Mouse (Mus musculus) olfactory bulb, adult 2 months (tissue): ENCODE data around the gene Hist1h3g. TPM values are rescaled to one million over a fixed set of nuclear protein-coding genes. Genes with fewer than 3 reads are reported as not detected.
"Not testable (repeated sequence)": the region's sequence is repeated elsewhere in the genome, so short reads cannot be mapped to it uniquely, and the experiment has no call there.

ENCODE experiments used
- H3K27ac ChIP-seq: fragments of 200-500 bp; 2 replicates; pipeline ENCODE4 v1.5.1; 2012; ENCODE audit warnings: low read depth, low read length; ENCODE audit not compliant: insufficient read depth
- H3K4me1 ChIP-seq: fragments of 200-500 bp; 2 replicates; pipeline ENCODE4 v1.6.1; 2012; ENCODE audit warnings: low read length; ENCODE audit not compliant: control insufficient read depth, insufficient read depth
- H3K4me3 ChIP-seq: fragments of 200-500 bp; 2 replicates; pipeline ENCODE4 v1.5.1; 2012; ENCODE audit warnings: mild to moderate bottlenecking, low read depth, low read length, moderate library complexity; ENCODE audit not compliant: insufficient read depth
- CTCF ChIP-seq: fragments of 200-500 bp; IDR thresholded peaks from 2 replicates; pipeline ENCODE4 v1.5.1; 2012; ENCODE audit warnings: low read depth, mild to moderate bottlenecking, low read length, moderate library complexity; ENCODE audit not compliant: insufficient read depth
- POLR2A ChIP-seq: fragments of 200-500 bp; IDR thresholded peaks from 2 replicates; pipeline ENCODE4 v1.6.1; 2012; ENCODE audit warnings: mild to moderate bottlenecking, low read depth, low read length, moderate library complexity; ENCODE audit not compliant: insufficient read depth
- WGBS: fragments of 180-500 bp; shearing (Covaris S2); methylation state at CpG from one replicate; pipeline ENCODE4 v1.1.7; 2018; 5-methylcytosine and 5-hydroxymethylcytosine counted together
- polyA plus RNA-seq: library from polyadenylated mRNA; stranded (reverse); fragments of >200 nt; gene quantifications from 2 replicates; pipeline ENCODE4 v1.2.4, GENCODE M21; 2012; ENCODE audit warnings: low replicate concordance; ENCODE audit not compliant: missing spikeins, insufficient read depth, insufficient read length

Gene Hist1h3g
- polyA plus RNA-seq, 1 experiment = not detected

- TF ChIP-seq POLR2A (no peak), CTCF (no peak)
- peaks cover 6% of the 10 kb centered on the region for H3K4me1 ChIP-seq
- under 1% methylated on average over 18 of the region's 18 CpGs for WGBS
- H3K4me3 ChIP-seq = peak within 1 kb of the TSS; percentile 67
- H3K27ac ChIP-seq = peak within 1 kb of the TSS; percentile 82
Measured at GRCm38 (mm10) chr13:23575271-23575851, 40.1 kb downstream of the Hist1h3g start, which contains the start of gene Hist1h3d. TSS of gene Hist1h3d (plus strand) at chr13:23575763.

DNA sequence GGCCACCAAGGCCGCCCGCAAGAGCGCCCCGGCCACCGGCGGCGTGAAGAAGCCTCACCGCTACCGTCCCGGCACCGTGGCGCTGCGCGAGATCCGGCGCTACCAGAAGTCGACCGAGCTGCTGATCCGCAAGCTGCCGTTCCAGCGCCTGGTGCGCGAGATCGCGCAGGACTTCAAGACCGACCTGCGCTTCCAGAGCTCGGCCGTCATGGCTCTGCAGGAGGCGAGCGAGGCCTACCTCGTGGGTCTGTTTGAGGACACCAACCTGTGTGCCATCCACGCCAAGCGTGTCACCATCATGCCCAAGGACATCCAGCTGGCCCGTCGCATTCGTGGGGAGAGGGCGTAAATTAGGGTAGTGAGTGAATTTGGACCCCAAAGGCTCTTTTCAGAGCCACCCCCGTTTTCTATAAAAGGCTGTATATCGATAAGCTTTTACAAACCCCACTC, 40.7 kb downstream of the Hist1h3g start:
- H3K4me1 ChIP-seq = not testable (repeated sequence)
- WGBS = 2% methylated on average over 15 of the region's 40 CpGs
- Histone ChIP-seq H3K4me3 (peak overlapping the region; percentile 67), H3K27ac (peak overlapping the region; percentile 82)

DNA sequence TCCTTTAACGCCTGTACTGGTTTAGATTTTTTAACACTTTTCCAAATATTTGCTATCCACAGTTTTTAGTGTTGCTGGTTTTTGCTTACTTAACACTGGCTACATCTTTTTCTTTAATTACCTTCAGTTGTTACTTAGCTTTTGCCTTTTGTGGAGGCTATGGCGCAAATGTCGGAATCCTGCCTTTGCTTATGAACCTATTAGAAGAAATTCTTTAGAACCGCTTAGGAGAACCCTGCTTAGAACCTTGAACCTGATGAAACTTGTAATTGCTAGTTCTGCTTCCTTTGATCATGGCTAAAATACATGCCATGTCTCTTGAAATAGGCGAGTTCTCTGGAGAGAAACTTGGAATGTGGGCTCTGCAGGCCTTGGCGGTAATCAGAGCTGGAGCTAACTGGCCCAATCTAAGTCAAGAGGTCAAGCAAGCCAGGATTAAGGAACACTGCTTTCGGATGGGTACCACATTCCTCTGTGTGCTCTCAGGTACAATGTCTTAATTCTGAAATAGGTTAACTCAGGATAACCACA, 41.2 kb downstream of the Hist1h3g start:
- Histone ChIP-seq H3K4me3 (peak overlapping the region; percentile 14; the same call in 1 of the 2 replicates), H3K4me1 (peaks cover 6% of the 10 kb centered on the region), H3K27ac (no peak overlapping the region)
- TF ChIP-seq POLR2A (no peak), CTCF (no peak)
- 26% methylated on average over 7 of the region's 7 CpGs for WGBS

GRCm38 (mm10) chr13:23576906-23577639, 41.9 kb downstream of the Hist1h3g start:
- no peak overlapping the region for H3K27ac ChIP-seq
- H3K4me3 ChIP-seq = no peak overlapping the region
- TF ChIP-seq CTCF = no peak
- TF ChIP-seq POLR2A = no peak
- peaks cover 6% of the 10 kb centered on the region for H3K4me1 ChIP-seq
- WGBS = 52% methylated on average over 6 of the region's 6 CpGs

DNA sequence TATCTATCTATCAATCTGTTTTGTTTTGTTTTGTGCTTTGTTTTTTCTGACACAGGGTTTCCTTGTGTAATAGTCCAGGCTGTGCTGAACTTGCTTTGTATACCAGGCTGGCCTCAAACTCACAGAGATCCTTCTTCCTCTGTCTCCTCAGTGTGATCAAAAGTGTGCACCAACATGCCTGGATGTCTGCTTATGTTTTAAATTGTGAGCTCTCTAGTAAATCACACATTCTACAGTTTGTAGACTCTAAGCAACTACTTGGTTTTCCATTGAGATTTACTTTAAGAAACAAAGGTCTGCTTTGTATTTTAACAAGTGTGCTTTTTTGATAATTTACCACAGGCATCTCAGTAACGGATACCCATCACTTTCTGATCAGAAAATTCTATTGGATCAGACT, 42.6 kb downstream of the Hist1h3g start:
- no peak overlapping the region for H3K27ac ChIP-seq
- 92% methylated on average over 1 of the region's 1 CpGs for WGBS
- no peak overlapping the region for H3K4me3 ChIP-seq
- peaks cover 8% of the 10 kb centered on the region for H3K4me1 ChIP-seq
- TF ChIP-seq CTCF = no peak
- TF ChIP-seq POLR2A = no peak

DNA sequence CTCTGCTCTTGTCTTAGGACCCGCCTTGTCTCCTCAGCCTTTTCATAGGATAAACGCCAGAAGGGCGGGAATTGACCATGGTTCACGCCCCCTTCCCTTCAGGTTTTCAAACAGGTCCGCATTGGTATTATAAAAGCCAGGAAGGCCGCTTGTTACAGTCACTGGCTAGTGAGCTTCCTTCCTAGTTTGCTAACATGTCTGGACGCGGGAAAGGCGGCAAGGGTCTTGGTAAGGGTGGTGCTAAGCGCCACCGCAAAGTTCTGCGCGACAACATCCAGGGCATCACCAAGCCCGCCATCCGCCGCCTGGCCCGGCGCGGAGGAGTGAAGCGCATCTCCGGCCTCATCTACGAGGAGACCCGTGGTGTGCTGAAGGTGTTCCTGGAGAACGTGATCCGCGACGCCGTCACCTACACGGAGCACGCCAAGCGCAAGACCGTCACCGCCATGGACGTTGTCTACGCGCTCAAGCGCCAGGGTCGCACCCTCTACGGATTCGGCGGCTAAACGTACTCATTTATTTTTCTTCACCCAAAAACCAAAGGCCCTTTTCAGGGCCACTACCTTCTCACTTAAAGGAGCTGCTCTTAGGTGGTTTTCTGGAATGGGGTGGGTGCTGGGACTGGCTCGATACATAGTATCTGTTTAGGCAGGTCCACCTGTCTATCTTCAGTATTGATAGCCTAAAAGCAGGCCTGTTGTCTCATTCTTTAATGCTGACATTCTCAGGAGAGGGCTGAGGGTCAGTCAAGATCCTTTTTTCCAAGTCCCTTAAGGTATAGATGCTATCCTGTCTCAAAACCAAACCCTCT, 46.4 kb downstream of the Hist1h3g start, which contains the start of gene Hist1h4d:
Gene Hist1h4d, plus strand, starts transcription at position 191 of the 811 bp plus-strand sequence.
- H3K4me1 ChIP-seq = peaks cover 3% of the 10 kb centered on the region; the same call in 1 of the 2 replicates
- H3K27ac ChIP-seq = peak within 1 kb of the TSS; percentile 45; the same call in 1 of the 2 replicates
- TF ChIP-seq POLR2A (peak; percentile 97), CTCF (no peak)
- WGBS = under 1% methylated on average over 43 of the region's 43 CpGs
- H3K4me3 ChIP-seq = peak within 1 kb of the TSS; percentile 71

DNA sequence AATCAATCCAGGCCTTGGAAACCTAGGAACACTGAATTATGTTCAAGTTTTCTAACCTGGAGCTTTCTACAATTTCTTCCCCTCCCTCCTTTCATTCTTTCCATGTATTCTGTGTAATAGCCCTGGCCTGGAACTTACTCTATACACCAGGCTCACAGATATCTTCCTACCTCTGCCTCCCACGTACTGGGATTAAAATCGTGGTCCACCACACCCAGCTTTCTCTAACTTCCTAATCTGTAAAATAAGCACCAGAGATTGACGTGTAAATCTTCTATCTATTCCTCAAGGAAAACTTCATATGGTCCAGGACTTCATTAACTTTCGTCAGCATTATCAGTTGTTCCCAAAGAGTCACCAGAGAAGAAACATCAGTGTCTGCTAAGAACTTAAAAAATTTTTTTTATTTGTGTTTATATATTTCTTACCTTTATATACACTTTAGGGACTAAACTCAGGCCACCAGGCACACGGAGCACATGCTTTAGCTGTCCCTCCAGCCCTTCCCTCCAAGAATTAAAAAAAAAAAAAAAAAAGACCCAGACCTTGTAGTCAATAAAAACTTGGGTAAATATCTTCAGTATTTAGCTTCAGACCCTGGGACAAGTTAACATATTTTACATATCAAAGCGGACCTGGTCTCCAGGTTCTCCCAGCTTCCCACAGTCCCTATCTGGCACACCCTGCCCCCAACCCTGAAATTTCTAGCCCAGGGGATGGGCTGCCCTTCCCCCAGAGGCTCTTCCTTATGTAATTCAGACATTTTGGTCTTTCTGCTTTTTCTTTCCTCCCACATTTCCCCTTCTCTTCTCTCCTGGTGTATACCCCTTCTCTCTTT, 47.2 kb downstream of the Hist1h3g start:
- TF ChIP-seq POLR2A (no peak), CTCF (no peak)
- 13% methylated on average over 6 of the region's 6 CpGs for WGBS
- peaks cover 3% of the 10 kb centered on the region; the same call in 1 of the 2 replicates for H3K4me1 ChIP-seq
- no peak overlapping the region; the same call in 1 of the 2 replicates for H3K4me3 ChIP-seq
- peak overlapping the region; percentile 45; the same call in 1 of the 2 replicates for H3K27ac ChIP-seq
